In genomic region chr9:102270496-102270895, GRCm38 (mm10) we compare ENCODE assay signal across 16 mouse cellular contexts.
"Had no signal": no experiment of that assay in that cellular context is flagged by ENCODE, and none has a peak within 500 bp of the region (broad histone marks: within the 10 kb centered on the region; RNA-seq: fewer than 3 reads in every experiment).

No protein-coding gene starts in this region.

- DNase-seq: retina, postnatal 1 day; right cerebral cortex, adult 18-20 months; right cerebral cortex, postnatal 14 days; right cerebral cortex, postnatal 25 days; right cerebral cortex, postnatal 4 days; spleen, adult 18-20 months; thymus, adult 18-20 months; thymus, adult 2 months; thymus, postnatal 14 days; thymus, postnatal 25 days; thymus, postnatal 36 days; thymus, postnatal 4 days had no signal

- H3K9ac ChIP-seq: neural tube, embryonic 13.5 days; neural tube, embryonic 15.5 days; stomach, embryonic 15.5 days had no signal

- H3K4me1 ChIP-seq: stomach, embryonic 15.5 days had no signal

- H3K27me3 ChIP-seq: stomach, embryonic 15.5 days had no signal

- H3K4me2 ChIP-seq: neural tube, embryonic 13.5 days; neural tube, embryonic 15.5 days; stomach, embryonic 15.5 days had no signal

- H3K4me3 ChIP-seq: neural tube, embryonic 13.5 days; neural tube, embryonic 15.5 days; stomach, embryonic 15.5 days had no signal

- H3K36me3 ChIP-seq: neural tube, embryonic 13.5 days; neural tube, embryonic 15.5 days; stomach, embryonic 15.5 days had no signal

- H3K27ac ChIP-seq: neural tube, embryonic 13.5 days; neural tube, embryonic 15.5 days; stomach, embryonic 15.5 days; stomach, postnatal 0 days had no signal

- H3K9me3 ChIP-seq: neural tube, embryonic 13.5 days; neural tube, embryonic 15.5 days; stomach, embryonic 15.5 days had no signal
